Mouse (Mus musculus) limb, embryonic 11.5 days (tissue): ENCODE results near the gene Map7d1. TPM values are rescaled to one million over a fixed set of nuclear protein-coding genes. Genes with fewer than 3 reads are reported as not detected.
A peak's percentile ranks its signal among the peaks of the same experiment; 100 is the strongest.

Source experiments
- ATAC-seq: fragments of 200-750 bp; cut with Nextera tagmentation; 2 replicates; pipeline ENCODE4 v1.8.0; 2017; ENCODE audit warnings: low read depth; ENCODE audit not compliant: insufficient number of reproducible peaks, low FRiP score, low TSS enrichment
- DNase-seq: peaks from one replicate; pipeline ENCODE4 v3.0.0-alpha.2; 2015; ENCODE audit warnings: low spot score
- H3K27ac ChIP-seq: fragments of 300-500 bp; sonication (generic); replicated peaks from 2 replicates; pipeline ENCODE4 v1.5.1; 2014; ENCODE audit warnings: low read depth, mild to moderate bottlenecking, low read length
- H3K27me3 ChIP-seq: fragments of 300-500 bp; sonication (generic); 2 replicates; pipeline ENCODE4 v1.6.1; 2014; ENCODE audit warnings: mild to moderate bottlenecking, low read length, mixed read lengths; ENCODE audit not compliant: control insufficient read depth, insufficient read depth
- H3K36me3 ChIP-seq: fragments of 300-500 bp; sonication (generic); 2 replicates; pipeline ENCODE4 v1.6.1; 2014; ENCODE audit warnings: mild to moderate bottlenecking, low read length, moderate library complexity, mixed read lengths; ENCODE audit not compliant: control insufficient read depth, insufficient read depth
- H3K4me1 ChIP-seq: fragments of 300-500 bp; sonication (generic); 2 replicates; pipeline ENCODE4 v1.6.1; 2014; ENCODE audit warnings: low read length, mixed read lengths; ENCODE audit not compliant: control insufficient read depth, insufficient read depth
- H3K4me2 ChIP-seq: fragments of 300-500 bp; sonication (generic); 2 replicates; pipeline ENCODE4 v1.6.1; 2014; ENCODE audit warnings: low read depth, mild to moderate bottlenecking, moderate library complexity; ENCODE audit not compliant: severe bottlenecking
- H3K4me3 ChIP-seq: fragments of 300-500 bp; sonication (generic); 2 replicates; pipeline ENCODE4 v1.5.1; 2014; ENCODE audit warnings: low read depth, low read length
- H3K9ac ChIP-seq: fragments of 300-500 bp; sonication (generic); 2 replicates; pipeline ENCODE4 v1.6.1; 2014; ENCODE audit warnings: mild to moderate bottlenecking, low read length
- H3K9me3 ChIP-seq: fragments of 300-500 bp; sonication (generic); 2 replicates; pipeline ENCODE4 v1.6.1; 2016; ENCODE audit warnings: low read length; ENCODE audit not compliant: control insufficient read depth
- WGBS: fragments of 180-500 bp; shearing (Covaris S2); extraction: QIAGEN DNeasy Blood & Tissue Kit; methylation state at CpG from one replicate; pipeline ENCODE4 v1.1.7; 2014; 5-methylcytosine and 5-hydroxymethylcytosine counted together
- polyA plus RNA-seq: library from polyadenylated mRNA; unstranded; fragments of >200 nt; fragmentation: Nextera tagmentation; extraction: Ambion mirVana; gene quantifications from 2 replicates; pipeline ENCODE4 v1.2.1, GENCODE M21; 2014

Map7d1 gene
- polyA plus RNA-seq, result 54.6 and 61.2 TPM in 2 replicates

GRCm38 (mm10) chr4:126256131-126256791 lies at the start of gene Map7d1:
Gene Map7d1 (minus strand): TSS chr4:126256343.
- peak; percentile 90 for DNase-seq
- H3K27ac ChIP-seq, result peak within 1 kb of the TSS; percentile 88
- no peaks in the 10 kb centered on the region for H3K9me3 ChIP-seq
- peaks cover 57% of the 10 kb centered on the region for H3K4me1 ChIP-seq
- H3K4me3 ChIP-seq, result peak within 1 kb of the TSS; percentile 99
- ATAC-seq, result peak; percentile 79
- peak within 1 kb of the TSS; percentile 71 for H3K4me2 ChIP-seq
- peak within 1 kb of the TSS; percentile 96 for H3K9ac ChIP-seq
- WGBS, result 1% methylated on average over 51 of the region's 59 CpGs
- H3K27me3 ChIP-seq, result no peaks in the 10 kb centered on the region
- no peaks in the 10 kb centered on the region for H3K36me3 ChIP-seq

- Histone ChIP-seq H3K9me3 (no peaks in the 10 kb centered on the region), H3K4me3 (no peak overlapping the region), H3K27ac (no peak overlapping the region), H3K4me1 (peaks cover 16% of the 10 kb centered on the region), H3K4me2 (no peak overlapping the region), H3K27me3 (peaks cover 18% of the 10 kb centered on the region), H3K9ac (no peak overlapping the region), H3K36me3 (no peaks in the 10 kb centered on the region; the same call in 1 of the 2 replicates)
- DNase-seq (no peak), ATAC-seq (no peak)
- WGBS, result 100% methylated on average over 1 of the region's 1 CpGs
Observed at GRCm38 (mm10) chr4:126305428-126305827, 49.3 kb upstream of the Map7d1 start.

GRCm38 (mm10) chr4:126303877-126304276 lies 47.7 kb upstream of the Map7d1 start:
- Histone ChIP-seq H3K4me2 (no peak overlapping the region), H3K4me3 (no peak overlapping the region), H3K27ac (no peak overlapping the region), H3K27me3 (peaks cover 25% of the 10 kb centered on the region), H3K9me3 (no peaks in the 10 kb centered on the region), H3K9ac (no peak overlapping the region), H3K36me3 (no peaks in the 10 kb centered on the region; the same call in 1 of the 2 replicates), H3K4me1 (peaks cover 20% of the 10 kb centered on the region)
- DNase-seq (no peak), ATAC-seq (no peak)
- WGBS, result 58% methylated on average over 4 of the region's 4 CpGs

- H3K4me1 ChIP-seq, result peaks cover 28% of the 10 kb centered on the region
- no peaks in the 10 kb centered on the region; the same call in 1 of the 2 replicates for H3K36me3 ChIP-seq
- DNase-seq (peak; percentile 50), ATAC-seq (no peak)
- H3K4me3 ChIP-seq, result peak overlapping the region; percentile 43
- H3K9me3 ChIP-seq, result no peaks in the 10 kb centered on the region
- H3K9ac ChIP-seq, result peak overlapping the region; percentile 27; the same call in 1 of the 2 replicates
- H3K4me2 ChIP-seq, result peak overlapping the region; percentile 85
- H3K27ac ChIP-seq, result no peak overlapping the region
- peaks cover 29% of the 10 kb centered on the region for H3K27me3 ChIP-seq
- 2% methylated on average over 27 of the region's 27 CpGs for WGBS
Observed at GRCm38 (mm10) chr4:126301584-126302309, 45.6 kb upstream of the Map7d1 start.

GRCm38 (mm10) chr4:126300916-126301583 lies 44.9 kb upstream of the Map7d1 start:
- peak; percentile 32; the same call in 1 of the 2 replicates for ATAC-seq

GRCm38 (mm10) chr4:126296617-126297101 lies 40.5 kb upstream of the Map7d1 start:
- Histone ChIP-seq H3K9ac (peak overlapping the region; percentile 58), H3K27me3 (peaks cover 22% of the 10 kb centered on the region), H3K27ac (peak overlapping the region; percentile 59; the same call in 1 of the 2 replicates), H3K4me1 (peaks cover 28% of the 10 kb centered on the region), H3K36me3 (no peaks in the 10 kb centered on the region; the same call in 1 of the 2 replicates), H3K9me3 (no peaks in the 10 kb centered on the region), H3K4me2 (peak overlapping the region; percentile 61), H3K4me3 (peak overlapping the region; percentile 28)
- ATAC-seq, result no peak
- under 1% methylated on average over 34 of the region's 34 CpGs for WGBS
- peak; percentile 78 for DNase-seq

More at GRCm38 (mm10) chr4:126300916-126301583, 44.9 kb upstream of the Map7d1 start:
- H3K4me2 ChIP-seq, result peak overlapping the region; percentile 85
- no peaks in the 10 kb centered on the region for H3K9me3 ChIP-seq
- no peaks in the 10 kb centered on the region; the same call in 1 of the 2 replicates for H3K36me3 ChIP-seq
- peak; percentile 59 for DNase-seq
- WGBS, result under 1% methylated on average over 50 of the region's 50 CpGs
- H3K4me3 ChIP-seq, result peak overlapping the region; percentile 43
- peaks cover 32% of the 10 kb centered on the region for H3K4me1 ChIP-seq
- peak overlapping the region; percentile 43 for H3K9ac ChIP-seq
- peaks cover 32% of the 10 kb centered on the region for H3K27me3 ChIP-seq
- no peak overlapping the region for H3K27ac ChIP-seq

- 40% methylated on average over 4 of the region's 4 CpGs for WGBS
- H3K4me2 ChIP-seq, result no peak overlapping the region
- H3K27me3 ChIP-seq, result peaks cover 19% of the 10 kb centered on the region
- H3K27ac ChIP-seq, result no peak overlapping the region
- DNase-seq, result no peak
- ATAC-seq, result no peak
- no peaks in the 10 kb centered on the region for H3K9me3 ChIP-seq
- peaks cover 24% of the 10 kb centered on the region for H3K4me1 ChIP-seq
- H3K9ac ChIP-seq, result no peak overlapping the region
- H3K4me3 ChIP-seq, result no peak overlapping the region
- H3K36me3 ChIP-seq, result no peaks in the 10 kb centered on the region; the same call in 1 of the 2 replicates
Observed at GRCm38 (mm10) chr4:126295937-126296336, 39.8 kb upstream of the Map7d1 start.

- peaks cover 17% of the 10 kb centered on the region for H3K4me1 ChIP-seq
- 69% methylated on average over 6 of the region's 6 CpGs for WGBS
Observed at GRCm38 (mm10) chr4:126295152-126295551, 39.0 kb upstream of the Map7d1 start.

More at GRCm38 (mm10) chr4:126295152-126295551, 39.0 kb upstream of the Map7d1 start:
- peaks cover 11% of the 10 kb centered on the region for H3K27me3 ChIP-seq
- ATAC-seq (no peak), DNase-seq (no peak)
- H3K9ac ChIP-seq, result no peak overlapping the region
- no peaks in the 10 kb centered on the region for H3K9me3 ChIP-seq
- no peak overlapping the region for H3K4me2 ChIP-seq
- no peaks in the 10 kb centered on the region for H3K36me3 ChIP-seq
- no peak overlapping the region for H3K27ac ChIP-seq
- no peak overlapping the region for H3K4me3 ChIP-seq
